Mouse (Mus musculus): Measurements from ENCODE around the gene 4930402H24Rik. TPM values are rescaled to one million over a fixed set of nuclear protein-coding genes. Genes with fewer than 3 reads are reported as not detected.

4930402H24Rik gene
- polyA plus RNA-seq, 1 experiment from 2014 or later, result 35.0 TPM

GRCm38 (mm10) chr2:130840846-130841245 is 65.4 kb downstream of the 4930402H24Rik start:
- peaks cover 5% of the 10 kb centered on the region; the same call in 1 of the 2 replicates for H3K4me1 ChIP-seq (ENCODE audit: control insufficient read depth, insufficient read depth, low read length)
- H3K4me2 ChIP-seq (replicated peaks; ENCODE audit: low read depth, low read length), result peak overlapping the region; percentile 95
- 9% methylated on average over 4 of the region's 4 CpGs for whole genome bisulfite sequencing
- H3K36me3 ChIP-seq (ENCODE audit: control insufficient read depth, insufficient read depth, low read length), result no peaks in the 10 kb centered on the region
- ATAC-seq (ENCODE audit: low FRiP score, low TSS enrichment), result peak; percentile 73
- H3K27me3 ChIP-seq (ENCODE audit: control insufficient read depth, insufficient read depth, low read length), result no peaks in the 10 kb centered on the region
- 0 out of 2 replicates have a peak overlapping the region, but pooled peaks have one; percentile 90 for H3K9ac ChIP-seq (ENCODE audit: low read depth, low read length)
- no peaks in the 10 kb centered on the region for H3K9me3 ChIP-seq (ENCODE audit: control insufficient read depth, low read length)
- H3K27ac ChIP-seq (ENCODE audit: low read depth, low read length), result peak overlapping the region; percentile 87
- peak overlapping the region; percentile 92 for H3K4me3 ChIP-seq (ENCODE audit: low read length)

GRCm38 (mm10) chr2:130839874-130840661 is 66.1 kb downstream of the 4930402H24Rik start:
- peak; percentile 94 for ATAC-seq (ENCODE audit: low FRiP score, low TSS enrichment)
- Histone ChIP-seq H3K4me3 (ENCODE audit: low read length) (peak overlapping the region; percentile 92), H3K36me3 (ENCODE audit: control insufficient read depth, insufficient read depth, low read length) (no peaks in the 10 kb centered on the region), H3K9ac (ENCODE audit: low read depth, low read length) (peak overlapping the region; percentile 90), H3K4me1 (ENCODE audit: control insufficient read depth, insufficient read depth, low read length) (peaks cover 5% of the 10 kb centered on the region; the same call in 1 of the 2 replicates), H3K4me2 (replicated peaks; ENCODE audit: low read depth, low read length) (peak overlapping the region; percentile 95), H3K9me3 (ENCODE audit: control insufficient read depth, low read length) (no peaks in the 10 kb centered on the region), H3K27me3 (ENCODE audit: control insufficient read depth, insufficient read depth, low read length) (no peaks in the 10 kb centered on the region), H3K27ac (ENCODE audit: low read depth, low read length) (peak overlapping the region; percentile 87)
- WGBS, result under 1% methylated on average over 57 of the region's 77 CpGs

GRCm38 (mm10) chr2:130839528-130839873 is 66.7 kb downstream of the 4930402H24Rik start:
- WGBS, result under 1% methylated on average over 19 of the region's 19 CpGs
- H3K4me2 ChIP-seq (replicated peaks; ENCODE audit: low read depth, low read length), result peak overlapping the region; percentile 95
- H3K27ac ChIP-seq (ENCODE audit: low read depth, low read length), result peak overlapping the region; percentile 87
- peaks cover 5% of the 10 kb centered on the region; the same call in 1 of the 2 replicates for H3K4me1 ChIP-seq (ENCODE audit: control insufficient read depth, insufficient read depth, low read length)
- H3K27me3 ChIP-seq (ENCODE audit: control insufficient read depth, insufficient read depth, low read length), result no peaks in the 10 kb centered on the region
- peak overlapping the region; percentile 90 for H3K9ac ChIP-seq (ENCODE audit: low read depth, low read length)
- peak overlapping the region; percentile 92 for H3K4me3 ChIP-seq (ENCODE audit: low read length)
- ATAC-seq (ENCODE audit: low FRiP score, low TSS enrichment), result no peak; the same call in 1 of the 2 replicates
- H3K9me3 ChIP-seq (ENCODE audit: control insufficient read depth, low read length), result no peaks in the 10 kb centered on the region
- H3K36me3 ChIP-seq (ENCODE audit: control insufficient read depth, insufficient read depth, low read length), result no peaks in the 10 kb centered on the region

- peak overlapping the region; percentile 87; the same call in 1 of the 2 replicates for H3K27ac ChIP-seq (ENCODE audit: low read depth, low read length)
- ATAC-seq (ENCODE audit: low FRiP score, low TSS enrichment), result no peak
- peak overlapping the region; percentile 95 for H3K4me2 ChIP-seq (replicated peaks; ENCODE audit: low read depth, low read length)
- peak overlapping the region; percentile 92 for H3K4me3 ChIP-seq (ENCODE audit: low read length)
- H3K4me1 ChIP-seq (ENCODE audit: control insufficient read depth, insufficient read depth, low read length), result peaks cover 5% of the 10 kb centered on the region; the same call in 1 of the 2 replicates
- no peaks in the 10 kb centered on the region for H3K9me3 ChIP-seq (ENCODE audit: control insufficient read depth, low read length)
- 2% methylated on average over 10 of the region's 10 CpGs for WGBS
- peak overlapping the region; percentile 90 for H3K9ac ChIP-seq (ENCODE audit: low read depth, low read length)
- no peaks in the 10 kb centered on the region for H3K27me3 ChIP-seq (ENCODE audit: control insufficient read depth, insufficient read depth, low read length)
- H3K36me3 ChIP-seq (ENCODE audit: control insufficient read depth, insufficient read depth, low read length), result no peaks in the 10 kb centered on the region
Measured at GRCm38 (mm10) chr2:130839084-130839483, 67.1 kb downstream of the 4930402H24Rik start.

- Histone ChIP-seq H3K9me3 (ENCODE audit: control insufficient read depth, low read length) (no peaks in the 10 kb centered on the region), H3K27ac (ENCODE audit: low read depth, low read length) (no peak overlapping the region), H3K27me3 (ENCODE audit: control insufficient read depth, insufficient read depth, low read length) (no peaks in the 10 kb centered on the region), H3K36me3 (ENCODE audit: control insufficient read depth, insufficient read depth, low read length) (no peaks in the 10 kb centered on the region), H3K4me1 (ENCODE audit: control insufficient read depth, insufficient read depth, low read length) (peaks cover 5% of the 10 kb centered on the region; the same call in 1 of the 2 replicates), H3K4me2 (replicated peaks; ENCODE audit: low read depth, low read length) (no peak overlapping the region), H3K9ac (ENCODE audit: low read depth, low read length) (no peak overlapping the region), H3K4me3 (ENCODE audit: low read length) (no peak overlapping the region)
- 89% methylated on average over 1 of the region's 1 CpGs for WGBS
- ATAC-seq (ENCODE audit: low FRiP score, low TSS enrichment), result no peak
Measured at GRCm38 (mm10) chr2:130838131-130838530, 68.1 kb downstream of the 4930402H24Rik start.

- H3K4me1 ChIP-seq (ENCODE audit: control insufficient read depth, insufficient read depth, low read length), result peaks cover under 1% of the 10 kb centered on the region; the same call in 1 of the 2 replicates
- no peak for ATAC-seq (ENCODE audit: low FRiP score, low TSS enrichment)
- no peak overlapping the region for H3K4me3 ChIP-seq (ENCODE audit: low read length)
- H3K4me2 ChIP-seq (replicated peaks; ENCODE audit: low read depth, low read length), result no peak overlapping the region
- H3K9me3 ChIP-seq (ENCODE audit: control insufficient read depth, low read length), result no peaks in the 10 kb centered on the region
- no peak overlapping the region for H3K9ac ChIP-seq (ENCODE audit: low read depth, low read length)
- H3K27ac ChIP-seq (ENCODE audit: low read depth, low read length), result no peak overlapping the region
- H3K27me3 ChIP-seq (ENCODE audit: control insufficient read depth, insufficient read depth, low read length), result no peaks in the 10 kb centered on the region
- 80% methylated on average over 3 of the region's 3 CpGs for WGBS
- no peaks in the 10 kb centered on the region for H3K36me3 ChIP-seq (ENCODE audit: control insufficient read depth, insufficient read depth, low read length)
Measured at GRCm38 (mm10) chr2:130833699-130834098, 72.5 kb downstream of the 4930402H24Rik start.

- Histone ChIP-seq H3K4me3 (ENCODE audit: low read length) (no peak overlapping the region), H3K36me3 (ENCODE audit: control insufficient read depth, insufficient read depth, low read length) (no peaks in the 10 kb centered on the region), H3K9me3 (ENCODE audit: control insufficient read depth, low read length) (no peaks in the 10 kb centered on the region), H3K27me3 (ENCODE audit: control insufficient read depth, insufficient read depth, low read length) (no peaks in the 10 kb centered on the region), H3K4me1 (ENCODE audit: control insufficient read depth, insufficient read depth, low read length) (no peaks in the 10 kb centered on the region), H3K27ac (ENCODE audit: low read depth, low read length) (no peak overlapping the region), H3K4me2 (replicated peaks; ENCODE audit: low read depth, low read length) (no peak overlapping the region), H3K9ac (ENCODE audit: low read depth, low read length) (no peak overlapping the region)
- no peak for ATAC-seq (ENCODE audit: low FRiP score, low TSS enrichment)
- WGBS, result 71% methylated on average over 1 of the region's 1 CpGs
Measured at GRCm38 (mm10) chr2:130832582-130832981, 73.6 kb downstream of the 4930402H24Rik start.

GRCm38 (mm10) chr2:130832012-130832411 is 74.2 kb downstream of the 4930402H24Rik start:
- Histone ChIP-seq H3K27ac (ENCODE audit: low read depth, low read length) (no peak overlapping the region), H3K27me3 (ENCODE audit: control insufficient read depth, insufficient read depth, low read length) (no peaks in the 10 kb centered on the region), H3K4me1 (ENCODE audit: control insufficient read depth, insufficient read depth, low read length) (no peaks in the 10 kb centered on the region), H3K36me3 (ENCODE audit: control insufficient read depth, insufficient read depth, low read length) (no peaks in the 10 kb centered on the region), H3K4me2 (replicated peaks; ENCODE audit: low read depth, low read length) (no peak overlapping the region), H3K9ac (ENCODE audit: low read depth, low read length) (no peak overlapping the region), H3K4me3 (ENCODE audit: low read length) (no peak overlapping the region), H3K9me3 (ENCODE audit: control insufficient read depth, low read length) (no peaks in the 10 kb centered on the region)
- no peak for ATAC-seq (ENCODE audit: low FRiP score, low TSS enrichment)
- WGBS, result 83% methylated on average over 2 of the region's 2 CpGs

GRCm38 (mm10) chr2:130830236-130830635 is 76.0 kb downstream of the 4930402H24Rik start:
- H3K4me1 ChIP-seq (ENCODE audit: control insufficient read depth, insufficient read depth, low read length), result no peaks in the 10 kb centered on the region
- no peaks in the 10 kb centered on the region for H3K36me3 ChIP-seq (ENCODE audit: control insufficient read depth, insufficient read depth, low read length)
- no peaks in the 10 kb centered on the region for H3K9me3 ChIP-seq (ENCODE audit: control insufficient read depth, low read length)
- no peak overlapping the region for H3K9ac ChIP-seq (ENCODE audit: low read depth, low read length)
- H3K27me3 ChIP-seq (ENCODE audit: control insufficient read depth, insufficient read depth, low read length), result no peaks in the 10 kb centered on the region
- 91% methylated on average over 3 of the region's 3 CpGs for WGBS
- no peak overlapping the region for H3K4me3 ChIP-seq (ENCODE audit: low read length)
- no peak overlapping the region for H3K4me2 ChIP-seq (replicated peaks; ENCODE audit: low read depth, low read length)
- H3K27ac ChIP-seq (ENCODE audit: low read depth, low read length), result no peak overlapping the region
- no peak for ATAC-seq (ENCODE audit: low FRiP score, low TSS enrichment)

Measured in kidney, embryonic 14.5 days (tissue).